Mouse (Mus musculus): ENCODE results near the gene Cpsf6.

GRCm38 (mm10) chr10:117384386-117385085 lies 4.7 kb upstream of the Cpsf6 start:
- no peak for TF ChIP-seq CTCF (IDR thresholded peaks at IDR 0.05; ENCODE audit: borderline replicate concordance, extremely low read depth, insufficient read depth, insufficient read length)
- TF ChIP-seq POLR2A (IDR thresholded peaks at IDR 0.05; ENCODE audit: borderline replicate concordance, extremely low read depth, insufficient read depth, insufficient read length, poor library complexity, severe bottlenecking) = no peak
